Mouse (Mus musculus): Measurements from ENCODE around the gene Rpap2.

GRCm38 (mm10) chr5:107650427-107650826 is 53.3 kb downstream of the Rpap2 start:
- TF ChIP-seq POLR2A (IDR thresholded peaks at IDR 0.05; ENCODE audit: borderline replicate concordance, low read depth, low read length): no peak
- TF ChIP-seq CTCF (IDR thresholded peaks at IDR 0.05; ENCODE audit: low read depth, low read length): no peak
